Mouse (Mus musculus) brown adipose tissue, adult 24 weeks (tissue): ENCODE data around the gene Capn5. TPM values are rescaled to one million over a fixed set of nuclear protein-coding genes. Genes with fewer than 3 reads are reported as not detected.

Experiments used
- H3K27ac ChIP-seq: fragments of 200-500 bp; replicated peaks from 2 replicates; pipeline ENCODE4 v1.5.1; 2012; ENCODE audit warnings: low read depth, mild to moderate bottlenecking, low read length
- H3K4me1 ChIP-seq: fragments of 200-500 bp; 2 replicates; pipeline ENCODE4 v1.6.1; 2012; ENCODE audit warnings: low read length, mixed read lengths; ENCODE audit not compliant: control insufficient read depth, insufficient read depth, insufficient read length
- H3K4me3 ChIP-seq: fragments of 200-500 bp; 2 replicates; pipeline ENCODE4 v1.5.1; 2012; ENCODE audit warnings: low read depth, mild to moderate bottlenecking, low read length, moderate library complexity; ENCODE audit not compliant: insufficient read depth
- polyA plus RNA-seq: library from polyadenylated mRNA; stranded (reverse); fragments of >200 nt; gene quantifications from 2 replicates; pipeline ENCODE4 v1.2.4, GENCODE M21; 2012; ENCODE audit not compliant: missing spikeins, insufficient read depth, insufficient read length

Capn5 gene
- polyA plus RNA-seq, result 1.5 and 1.8 TPM in 2 replicates

DNA sequence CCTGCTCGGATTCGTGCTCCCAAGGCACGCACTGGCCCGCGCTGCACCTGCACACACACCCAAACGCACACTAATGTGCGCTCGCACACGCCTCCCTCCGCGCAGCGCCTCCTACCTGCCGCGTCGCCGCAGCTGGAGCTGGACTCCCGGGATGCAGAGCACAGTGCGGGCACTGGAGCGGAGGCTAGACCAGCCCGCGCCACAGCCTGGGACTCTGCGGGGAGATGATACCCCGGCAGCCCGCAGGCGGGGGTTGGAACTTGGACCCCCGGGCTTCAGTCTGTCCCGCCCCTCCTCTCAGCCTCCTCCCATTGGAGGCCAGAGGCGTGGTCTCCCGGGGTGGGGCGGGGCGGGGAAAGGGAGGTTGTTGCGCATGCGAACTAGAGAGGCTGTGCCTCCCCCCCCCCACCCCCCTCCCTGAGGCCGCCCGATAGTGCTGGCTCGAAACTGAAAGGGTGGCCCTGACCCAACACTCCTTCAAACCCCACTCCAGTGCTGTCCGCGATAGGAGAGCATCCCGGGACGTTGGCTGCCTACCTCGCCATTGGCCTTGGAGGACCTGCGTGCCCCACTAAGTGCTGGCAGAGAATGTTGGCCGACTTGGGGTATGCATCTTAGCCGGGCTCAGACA, at the start of gene Capn5:
TSS of gene Capn5 (minus strand) at position 346 of the 631 bp plus-strand sequence.
- peak within 1 kb of the TSS; percentile 85 for H3K4me3 ChIP-seq
- 0 out of 2 replicates have a peak, but pooled peaks cover 2% of the 10 kb centered on the region for H3K4me1 ChIP-seq
- peak within 1 kb of the TSS; percentile 46 for H3K27ac ChIP-seq

DNA sequence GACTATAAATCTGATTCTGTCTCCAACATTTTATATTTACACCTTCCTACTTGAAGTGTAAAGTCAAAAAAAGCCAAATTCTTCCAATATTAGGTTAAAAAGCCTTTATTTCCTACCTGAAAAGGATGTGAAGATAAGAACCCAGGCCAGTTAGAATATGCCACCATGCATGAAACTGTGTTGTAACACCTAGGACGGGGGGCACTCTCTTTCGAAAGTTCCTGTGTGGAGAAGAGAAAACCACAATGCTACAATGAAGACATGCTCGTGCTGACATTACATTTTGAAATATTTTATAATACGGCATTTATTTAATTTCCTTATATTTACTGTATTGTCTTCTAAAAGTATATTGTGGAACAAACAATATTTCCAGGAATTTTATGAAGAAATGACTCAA, 45.7 kb upstream of the Capn5 start:
- no peak overlapping the region for H3K4me3 ChIP-seq
- H3K4me1 ChIP-seq, result no peaks in the 10 kb centered on the region
- no peak overlapping the region for H3K27ac ChIP-seq

- Histone ChIP-seq H3K4me3 (no peak overlapping the region), H3K27ac (no peak overlapping the region), H3K4me1 (no peaks in the 10 kb centered on the region)
These were observed 38.6 kb upstream of the Capn5 start for GRCm38 (mm10) chr7:98216713-98217112.

DNA sequence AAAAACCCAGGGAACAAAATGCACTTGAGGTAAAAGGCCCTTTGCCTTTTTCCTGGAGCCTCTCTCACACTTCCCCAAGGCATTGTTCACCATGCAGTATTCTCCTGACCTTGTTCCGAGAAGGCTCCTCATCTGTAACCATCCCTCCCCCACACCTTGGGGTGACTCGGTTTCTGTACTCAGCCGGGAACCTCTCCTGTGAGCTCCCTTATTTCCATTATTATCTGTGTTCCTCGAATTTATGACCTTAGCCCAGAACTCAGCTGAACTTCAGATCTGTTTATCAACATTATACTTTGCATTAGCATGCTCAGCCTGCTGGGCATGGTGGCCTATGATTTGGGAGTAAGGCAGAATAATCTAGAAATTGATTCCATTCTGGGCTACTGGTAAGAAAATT, 24.9 kb upstream of the Capn5 start:
- Histone ChIP-seq H3K27ac (no peak overlapping the region), H3K4me1 (no peaks in the 10 kb centered on the region), H3K4me3 (no peak overlapping the region)

- no peak overlapping the region for H3K27ac ChIP-seq
- H3K4me3 ChIP-seq, result no peak overlapping the region
- no peaks in the 10 kb centered on the region for H3K4me1 ChIP-seq
These were observed 23.5 kb upstream of the Capn5 start for GRCm38 (mm10) chr7:98201493-98202028.

DNA sequence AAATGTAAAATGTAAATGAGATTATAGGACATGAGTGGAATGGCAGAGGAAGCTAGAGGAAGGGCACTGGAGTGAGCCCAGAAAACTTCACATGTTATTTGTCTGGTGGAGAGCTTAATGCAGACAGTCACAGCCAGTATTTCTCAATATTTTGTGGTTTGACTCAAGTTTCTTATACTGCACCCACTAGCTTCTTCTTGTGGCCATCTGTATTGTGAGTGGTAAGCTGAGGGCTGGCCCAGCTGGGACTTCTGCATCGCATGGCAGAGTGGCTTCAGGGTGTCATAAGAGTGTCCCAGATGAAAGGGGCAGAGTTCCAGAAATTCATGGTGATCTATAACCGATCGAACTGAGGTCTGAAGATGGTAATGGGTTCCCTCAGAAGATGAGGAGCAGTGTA, 22.3 kb upstream of the Capn5 start:
- Histone ChIP-seq H3K4me1 (no peaks in the 10 kb centered on the region), H3K4me3 (no peak overlapping the region), H3K27ac (no peak overlapping the region)

DNA sequence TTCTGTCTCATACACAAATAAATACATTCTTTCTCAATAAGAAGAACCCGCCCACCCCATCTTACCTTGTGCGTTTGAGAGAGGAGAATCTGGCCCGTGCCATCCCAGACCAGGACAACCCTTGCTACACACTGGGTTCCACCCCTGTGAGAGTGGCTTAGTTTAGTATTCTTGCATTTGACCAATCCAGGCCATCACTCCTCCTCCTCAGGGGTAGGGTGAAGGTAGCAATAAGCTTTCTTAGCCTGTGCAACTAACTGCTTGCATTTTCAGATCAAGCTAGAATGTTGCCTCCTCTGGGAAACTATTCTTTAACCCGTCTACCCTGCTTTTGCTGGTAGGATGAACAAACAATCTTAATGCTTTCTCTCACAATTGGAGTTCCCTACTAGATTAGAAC, 21.3 kb upstream of the Capn5 start, which contains the start of gene B3gnt6:
TSS of gene B3gnt6 (minus strand) at position 101 of the 400 bp plus-strand sequence.
- Histone ChIP-seq H3K4me3 (no peak within 1 kb of the TSS), H3K27ac (no peak within 1 kb of the TSS)

GRCm38 (mm10) chr7:98195151-98195801, 17.2 kb upstream of the Capn5 start:
- Histone ChIP-seq H3K27ac (no peak overlapping the region), H3K4me1 (peaks cover 7% of the 10 kb centered on the region; the same call in 1 of the 2 replicates), H3K4me3 (no peak overlapping the region)

More for the DNA sequence above, 21.3 kb upstream of the Capn5 start, which contains the start of gene B3gnt6:
- H3K4me1 ChIP-seq, result no peaks in the 10 kb centered on the region

DNA sequence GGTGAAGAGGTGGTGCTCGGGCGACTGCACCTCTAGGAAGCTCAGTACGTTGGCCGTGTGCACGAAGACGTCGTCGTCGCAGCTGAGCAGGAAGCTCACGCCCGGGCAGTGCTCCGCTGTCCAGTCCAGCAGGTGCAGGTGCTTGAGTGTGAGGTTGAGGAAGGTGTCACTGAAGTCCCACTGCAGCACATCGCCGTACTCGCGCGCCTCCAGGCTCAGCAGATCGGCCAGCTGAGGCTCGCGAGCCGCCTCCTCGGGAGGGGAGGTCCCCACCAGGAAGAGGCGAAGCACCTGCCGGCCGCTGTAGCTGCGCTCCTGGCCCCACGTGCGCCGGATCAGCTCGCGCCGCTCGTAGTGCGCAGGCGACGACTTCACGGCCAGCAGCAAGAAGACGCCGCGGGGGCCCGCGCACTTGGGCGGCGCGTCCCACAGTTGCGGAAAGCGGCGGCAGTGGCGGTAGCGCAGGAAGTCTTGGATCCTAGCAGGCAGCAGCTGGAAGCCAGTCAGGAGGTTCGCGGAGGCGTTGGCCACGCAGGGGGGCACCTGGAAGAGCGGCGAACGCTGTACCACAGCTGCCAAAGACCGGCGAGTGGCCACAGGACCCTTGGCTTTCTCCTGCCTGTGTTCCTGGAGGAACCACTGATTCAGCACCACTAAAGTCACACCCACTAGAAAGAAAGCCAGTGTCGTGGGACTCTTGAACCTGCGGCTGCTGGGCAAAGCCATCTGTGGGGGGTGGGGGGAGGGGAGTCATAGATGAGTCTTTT, 16.1 kb upstream of the Capn5 start:
- Histone ChIP-seq H3K4me3 (peak overlapping the region; percentile 41), H3K27ac (no peak overlapping the region), H3K4me1 (peaks cover 7% of the 10 kb centered on the region; the same call in 1 of the 2 replicates)

DNA sequence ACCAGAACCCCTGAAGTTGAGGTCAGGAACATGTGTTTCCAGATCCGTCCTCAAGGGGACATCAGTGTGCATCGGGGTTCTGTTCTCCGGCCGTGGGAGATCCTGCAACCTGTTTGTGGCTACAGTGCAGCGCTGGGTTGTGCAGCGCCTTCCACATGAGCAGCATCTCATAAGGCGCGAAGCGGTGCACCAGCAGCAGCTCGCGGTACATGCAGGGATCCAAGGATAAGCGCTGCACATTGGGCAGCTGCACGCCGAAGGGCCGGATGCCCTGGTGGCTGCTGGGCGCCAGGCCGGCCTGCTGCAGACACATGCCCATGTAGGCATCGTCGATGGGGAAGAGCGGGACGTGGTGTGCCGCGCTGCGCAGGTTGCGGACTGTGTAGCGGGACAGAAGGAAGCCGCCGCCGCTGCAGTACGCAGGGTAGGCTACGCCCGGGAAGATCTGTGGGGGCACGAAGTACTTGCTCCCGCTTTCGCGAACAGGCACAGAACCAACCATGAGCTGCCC, 15.5 kb upstream of the Capn5 start:
- H3K4me3 ChIP-seq, result peak overlapping the region; percentile 41
- no peak overlapping the region for H3K27ac ChIP-seq
- peaks cover 7% of the 10 kb centered on the region; the same call in 1 of the 2 replicates for H3K4me1 ChIP-seq

GRCm38 (mm10) chr7:98191571-98192250, 13.6 kb upstream of the Capn5 start:
- Histone ChIP-seq H3K27ac (no peak overlapping the region), H3K4me3 (no peak overlapping the region), H3K4me1 (peaks cover 7% of the 10 kb centered on the region; the same call in 1 of the 2 replicates)

DNA sequence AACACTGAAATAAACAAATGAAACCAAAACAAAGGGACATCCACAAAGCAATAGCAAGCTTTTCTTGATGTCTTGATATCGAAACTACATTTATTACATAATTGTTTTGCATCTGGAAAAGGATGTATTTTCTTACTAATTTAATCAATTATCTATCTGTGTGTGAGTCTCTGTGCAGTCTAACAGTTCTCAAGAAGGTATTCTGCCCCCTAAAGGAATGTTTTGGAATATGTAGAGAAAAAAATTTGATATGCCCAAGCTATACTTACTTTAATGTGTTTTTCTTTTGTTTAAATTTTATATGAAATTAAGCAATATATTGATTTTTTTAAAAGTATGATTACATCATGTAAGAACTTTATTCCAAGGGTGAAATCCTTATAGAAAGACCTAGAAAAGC, 12.5 kb upstream of the Capn5 start:
- Histone ChIP-seq H3K27ac (no peak overlapping the region), H3K4me1 (peaks cover 7% of the 10 kb centered on the region; the same call in 1 of the 2 replicates), H3K4me3 (no peak overlapping the region)

DNA sequence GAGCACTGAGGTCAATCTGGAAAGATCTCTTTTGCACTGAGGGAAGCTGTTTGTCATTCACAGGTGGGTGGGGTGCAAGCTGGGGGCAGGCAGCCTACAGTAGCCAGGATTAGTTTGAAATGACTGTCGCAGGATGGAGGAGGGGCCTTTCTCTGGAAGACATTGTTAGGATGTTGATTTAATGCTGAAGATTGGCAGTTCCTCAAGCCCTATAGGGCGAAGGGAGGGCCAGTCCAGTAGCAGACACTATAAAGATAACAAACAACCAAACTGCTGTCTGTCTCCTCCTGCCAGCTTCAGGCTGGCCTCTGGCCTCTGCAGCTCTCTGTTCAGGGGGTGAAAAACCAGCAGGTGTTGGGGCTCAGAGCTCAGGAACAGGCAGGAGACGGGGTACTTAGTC, 11.7 kb upstream of the Capn5 start:
- Histone ChIP-seq H3K4me3 (no peak overlapping the region), H3K4me1 (peaks cover 11% of the 10 kb centered on the region; the same call in 1 of the 2 replicates), H3K27ac (no peak overlapping the region)

DNA sequence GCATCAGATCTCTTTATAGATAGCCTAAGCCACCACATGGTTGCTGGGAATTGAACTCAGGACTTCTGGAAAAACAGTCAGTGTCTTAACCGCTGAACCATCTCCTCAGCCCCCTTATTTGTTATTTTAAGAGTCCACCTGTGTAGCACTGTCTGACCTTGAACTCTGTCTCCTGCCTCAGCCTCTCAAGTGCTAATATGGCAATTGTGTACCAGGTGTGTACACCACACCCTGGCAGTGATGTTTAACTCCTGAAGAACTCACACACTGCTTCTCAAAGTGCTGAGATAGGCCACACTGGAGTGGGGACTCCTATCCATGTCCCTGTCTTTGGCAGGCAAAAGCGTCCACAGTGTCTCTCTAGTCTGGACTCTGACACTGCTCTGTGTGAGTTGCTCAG, 10.6 kb upstream of the Capn5 start:
- H3K4me1 ChIP-seq, result peaks cover 6% of the 10 kb centered on the region; the same call in 1 of the 2 replicates
- no peak overlapping the region for H3K27ac ChIP-seq

More for the DNA sequence above, 10.6 kb upstream of the Capn5 start:
- H3K4me3 ChIP-seq, result no peak overlapping the region
